Mouse (Mus musculus): ENCODE results near the gene Drc1.

The Drc1 gene

GRCm38 (mm10) chr5:30287106-30287882 is 6.1 kb downstream of the Drc1 start:
- peak; percentile 63 for DNase-seq

- DNase-seq, result no peak
Measured at GRCm38 (mm10) chr5:30340815-30341214, 59.6 kb downstream of the Drc1 start.

GRCm38 (mm10) chr5:30341601-30342365 is 60.6 kb downstream of the Drc1 start:
- no peak for DNase-seq

- DNase-seq, result no peak
Measured at GRCm38 (mm10) chr5:30342601-30343015, 61.4 kb downstream of the Drc1 start.

GRCm38 (mm10) chr5:30343107-30343506 is 61.9 kb downstream of the Drc1 start:
- DNase-seq, result peak; percentile 73

GRCm38 (mm10) chr5:30343886-30344285 is 62.7 kb downstream of the Drc1 start:
- DNase-seq, result no peak

GRCm38 (mm10) chr5:30353605-30354004 is 72.4 kb downstream of the Drc1 start:
- DNase-seq, result no peak

GRCm38 (mm10) chr5:30355114-30355513 is 73.9 kb downstream of the Drc1 start:
- no peak for DNase-seq

- DNase-seq, result no peak
Measured at GRCm38 (mm10) chr5:30355559-30356159, 74.5 kb downstream of the Drc1 start.

- DNase-seq, result no peak
Measured at GRCm38 (mm10) chr5:30356647-30357046, 75.5 kb downstream of the Drc1 start.

- DNase-seq, result no peak
Measured at GRCm38 (mm10) chr5:30358436-30359099, 77.4 kb downstream of the Drc1 start.

GRCm38 (mm10) chr5:30367405-30367804 is 86.2 kb downstream of the Drc1 start:
- DNase-seq, result no peak

- DNase-seq, result no peak
Measured at GRCm38 (mm10) chr5:30369426-30369825, 88.2 kb downstream of the Drc1 start.

- DNase-seq, result no peak
Measured at GRCm38 (mm10) chr5:30382876-30383275, 101.7 kb downstream of the Drc1 start.

GRCm38 (mm10) chr5:30387726-30388125 is 106.5 kb downstream of the Drc1 start:
- DNase-seq, result no peak

GRCm38 (mm10) chr5:30389836-30390235 is 108.6 kb downstream of the Drc1 start:
- no peak for DNase-seq

GRCm38 (mm10) chr5:30391473-30391872 is 110.3 kb downstream of the Drc1 start:
- peak; percentile 66 for DNase-seq

- DNase-seq, result no peak
Measured at GRCm38 (mm10) chr5:30400521-30400920, 119.3 kb downstream of the Drc1 start.

- DNase-seq, result no peak
Measured at GRCm38 (mm10) chr5:30401165-30401564, 120.0 kb downstream of the Drc1 start.

GRCm38 (mm10) chr5:30406876-30407275 is 125.7 kb downstream of the Drc1 start:
- no peak for DNase-seq

- no peak for DNase-seq
Measured at GRCm38 (mm10) chr5:30411524-30411923, 130.3 kb downstream of the Drc1 start.

GRCm38 (mm10) chr5:30415381-30415780 is 134.2 kb downstream of the Drc1 start:
- no peak for DNase-seq

- DNase-seq, result no peak
Measured at GRCm38 (mm10) chr5:30415876-30416275, 134.7 kb downstream of the Drc1 start.

Measured in liver (tissue).